Mouse (Mus musculus) limb, embryonic 10.5 days (tissue): ENCODE measurements around the gene Trpv2. TPM values are rescaled to one million over a fixed set of nuclear protein-coding genes. Genes with fewer than 3 reads are reported as not detected.
A peak's percentile ranks its signal among the peaks of the same experiment; 100 is the strongest.

Experiments
- DNase-seq: peaks from one replicate; pipeline ENCODE4 v3.0.0-alpha.2; 2017; ENCODE audit warnings: low spot score
- H3K27ac ChIP-seq: fragments of 300-500 bp; sonication (generic); 2 replicates; pipeline ENCODE4 v1.5.1; 2016; ENCODE audit warnings: mild to moderate bottlenecking
- H3K27me3 ChIP-seq: fragments of 300-500 bp; sonication (generic); 2 replicates; pipeline ENCODE4 v1.6.1; 2016; ENCODE audit warnings: low read depth, mild to moderate bottlenecking; ENCODE audit not compliant: poor library complexity, severe bottlenecking
- H3K36me3 ChIP-seq: fragments of 300-500 bp; sonication (generic); 2 replicates; pipeline ENCODE4 v1.6.1; 2016; ENCODE audit warnings: mild to moderate bottlenecking, moderate library complexity
- H3K4me1 ChIP-seq: fragments of 300-500 bp; sonication (generic); 2 replicates; pipeline ENCODE4 v1.6.1; 2016
- H3K4me3 ChIP-seq: fragments of 300-500 bp; sonication (generic); 2 replicates; pipeline ENCODE4 v1.5.1; 2016; ENCODE audit warnings: mild to moderate bottlenecking, moderate library complexity
- H3K9me3 ChIP-seq: fragments of 300-500 bp; sonication (generic); replicated peaks from 2 replicates; pipeline ENCODE4 v1.6.1; 2016; ENCODE audit warnings: mild to moderate bottlenecking
- WGBS: fragments of 180-500 bp; shearing (Covaris S2); methylation state at CpG from one replicate; pipeline ENCODE4 v1.1.7; 2016; 5-methylcytosine and 5-hydroxymethylcytosine counted together
- polyA plus RNA-seq: library from polyadenylated mRNA; unstranded; fragments of >200 nt; fragmentation: Nextera tagmentation; extraction: Ambion mirVana; gene quantifications from 2 replicates; pipeline ENCODE4 v1.2.1, GENCODE M21; 2016

The Trpv2 gene
- polyA plus RNA-seq, 1 experiment from 2014 or later = 0.55 TPM

GRCm38 (mm10) chr11:62601732-62602618 lies 27.7 kb downstream of the Trpv2 start:
- DNase-seq = peak; percentile 52

GRCm38 (mm10) chr11:62602619-62603311 lies 28.5 kb downstream of the Trpv2 start:
- DNase-seq = peak; percentile 98
- peak overlapping the region; percentile 97 for H3K27ac ChIP-seq
- H3K27me3 ChIP-seq = no peaks in the 10 kb centered on the region
- no peaks in the 10 kb centered on the region for H3K9me3 ChIP-seq
- H3K4me1 ChIP-seq = peaks cover 37% of the 10 kb centered on the region
- H3K4me3 ChIP-seq = peak overlapping the region; percentile 79
- peaks cover 47% of the 10 kb centered on the region for H3K36me3 ChIP-seq
- under 1% methylated on average over 58 of the region's 58 CpGs for WGBS

More at GRCm38 (mm10) chr11:62601732-62602618, 27.7 kb downstream of the Trpv2 start:
- Histone ChIP-seq H3K27me3 (no peaks in the 10 kb centered on the region), H3K27ac (peak overlapping the region; percentile 97), H3K9me3 (no peaks in the 10 kb centered on the region), H3K4me3 (peak overlapping the region; percentile 79), H3K36me3 (peaks cover 39% of the 10 kb centered on the region), H3K4me1 (peaks cover 38% of the 10 kb centered on the region)
- WGBS = 13% methylated on average over 17 of the region's 17 CpGs

GRCm38 (mm10) chr11:62603312-62604056 lies 29.2 kb downstream of the Trpv2 start:
- under 1% methylated on average over 13 of the region's 13 CpGs for WGBS
- Histone ChIP-seq H3K4me1 (peaks cover 30% of the 10 kb centered on the region), H3K27ac (peak overlapping the region; percentile 97), H3K4me3 (peak overlapping the region; percentile 79), H3K27me3 (no peaks in the 10 kb centered on the region), H3K36me3 (peaks cover 54% of the 10 kb centered on the region), H3K9me3 (no peaks in the 10 kb centered on the region)
- no peak for DNase-seq

GRCm38 (mm10) chr11:62604123-62604706 lies 29.9 kb downstream of the Trpv2 start:
- Histone ChIP-seq H3K27me3 (no peaks in the 10 kb centered on the region), H3K4me3 (peak overlapping the region; percentile 79), H3K27ac (peak overlapping the region; percentile 97), H3K9me3 (no peaks in the 10 kb centered on the region), H3K36me3 (peaks cover 62% of the 10 kb centered on the region), H3K4me1 (peaks cover 27% of the 10 kb centered on the region)
- 25% methylated on average over 5 of the region's 5 CpGs for WGBS
- DNase-seq = no peak

DNA sequence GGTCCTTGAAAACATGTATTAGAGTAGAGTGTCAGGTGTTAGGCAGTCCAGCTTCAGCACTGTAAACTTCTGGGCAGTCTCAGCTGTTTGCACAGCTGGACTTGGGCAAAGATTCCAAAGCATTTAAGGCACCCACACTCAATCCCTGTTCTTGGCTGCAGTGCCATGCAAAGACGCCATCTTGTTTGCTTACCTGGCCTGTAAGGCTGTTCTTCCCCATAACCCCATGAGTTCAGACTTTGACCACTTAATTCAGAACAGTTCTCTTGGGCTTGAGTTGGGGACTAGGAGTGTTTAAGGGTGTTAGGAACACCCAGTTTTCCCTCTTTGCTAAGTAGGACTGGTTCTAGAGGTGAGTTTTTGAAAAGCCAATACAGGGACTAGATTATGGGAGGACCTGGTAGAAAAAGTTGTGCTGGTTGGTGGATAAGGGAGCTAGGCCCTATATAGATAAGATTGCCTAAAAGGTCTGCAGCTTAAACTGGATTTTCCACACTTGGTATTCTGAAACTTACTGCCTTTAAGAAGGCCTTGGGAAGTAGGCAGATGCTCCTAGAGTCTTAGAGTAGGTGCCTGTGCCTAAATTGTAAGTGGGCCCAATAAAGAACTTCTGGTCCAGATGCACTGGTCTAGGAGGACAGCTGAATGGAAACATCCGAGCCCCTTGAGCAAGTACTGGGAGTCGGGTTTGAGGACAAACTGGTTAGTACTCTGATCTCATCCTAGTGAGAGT lies 30.8 kb downstream of the Trpv2 start:
- H3K27ac ChIP-seq = peak overlapping the region; percentile 97; the same call in 1 of the 2 replicates
- DNase-seq = no peak

DNA sequence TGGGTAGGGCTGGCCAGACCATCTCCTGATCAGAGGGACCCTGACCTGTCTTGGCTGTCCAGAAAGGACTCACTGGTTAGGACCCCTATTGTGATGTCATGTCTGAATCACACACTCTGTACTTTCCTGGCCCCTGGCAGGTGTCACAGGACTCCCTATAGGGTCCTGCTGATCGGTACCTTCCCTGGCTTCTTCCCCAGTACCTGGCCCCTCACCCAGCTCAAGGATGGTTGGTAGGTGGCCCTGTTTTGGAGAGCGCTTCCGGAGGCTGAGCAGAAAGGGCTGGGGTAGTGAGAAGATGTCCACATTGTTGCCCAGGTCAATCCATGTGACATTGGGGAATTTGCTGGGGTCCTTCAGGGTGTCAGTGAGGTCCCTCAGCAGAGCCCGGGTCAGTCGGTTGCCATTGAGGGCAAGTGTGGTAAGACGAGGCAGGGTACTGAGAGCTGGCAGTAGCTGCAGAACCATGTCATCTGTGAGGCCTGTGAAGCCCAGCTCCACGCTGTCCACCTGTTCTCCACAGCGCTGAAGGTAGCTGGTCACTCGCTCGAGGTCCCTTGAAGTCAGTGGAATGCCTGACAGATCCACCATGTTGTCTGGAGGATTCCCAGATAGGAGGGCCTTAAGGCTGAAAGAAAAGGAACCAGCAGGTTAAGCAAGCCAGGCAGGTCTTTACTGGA lies 31.5 kb downstream of the Trpv2 start:
- Histone ChIP-seq H3K27ac (peak overlapping the region; percentile 27; the same call in 1 of the 2 replicates), H3K4me3 (peak overlapping the region; percentile 79), H3K4me1 (peaks cover 27% of the 10 kb centered on the region), H3K27me3 (no peaks in the 10 kb centered on the region), H3K36me3 (peaks cover 76% of the 10 kb centered on the region), H3K9me3 (no peaks in the 10 kb centered on the region)
- peak; percentile 41 for DNase-seq
- WGBS = 40% methylated on average over 10 of the region's 10 CpGs

More for the DNA sequence above, 30.8 kb downstream of the Trpv2 start:
- Histone ChIP-seq H3K4me3 (peak overlapping the region; percentile 79), H3K4me1 (peaks cover 27% of the 10 kb centered on the region), H3K36me3 (peaks cover 69% of the 10 kb centered on the region), H3K27me3 (no peaks in the 10 kb centered on the region), H3K9me3 (no peaks in the 10 kb centered on the region)
- WGBS = 25% methylated on average over 3 of the region's 3 CpGs

- no peaks in the 10 kb centered on the region for H3K27me3 ChIP-seq
- H3K36me3 ChIP-seq = peaks cover 77% of the 10 kb centered on the region
- H3K9me3 ChIP-seq = no peaks in the 10 kb centered on the region
- peak overlapping the region; percentile 79; the same call in 1 of the 2 replicates for H3K4me3 ChIP-seq
- H3K4me1 ChIP-seq = peaks cover 27% of the 10 kb centered on the region
- H3K27ac ChIP-seq = no peak overlapping the region
- no peak for DNase-seq
- WGBS = 74% methylated on average over 10 of the region's 10 CpGs
Measured at GRCm38 (mm10) chr11:62606299-62607169, 32.2 kb downstream of the Trpv2 start.

DNA sequence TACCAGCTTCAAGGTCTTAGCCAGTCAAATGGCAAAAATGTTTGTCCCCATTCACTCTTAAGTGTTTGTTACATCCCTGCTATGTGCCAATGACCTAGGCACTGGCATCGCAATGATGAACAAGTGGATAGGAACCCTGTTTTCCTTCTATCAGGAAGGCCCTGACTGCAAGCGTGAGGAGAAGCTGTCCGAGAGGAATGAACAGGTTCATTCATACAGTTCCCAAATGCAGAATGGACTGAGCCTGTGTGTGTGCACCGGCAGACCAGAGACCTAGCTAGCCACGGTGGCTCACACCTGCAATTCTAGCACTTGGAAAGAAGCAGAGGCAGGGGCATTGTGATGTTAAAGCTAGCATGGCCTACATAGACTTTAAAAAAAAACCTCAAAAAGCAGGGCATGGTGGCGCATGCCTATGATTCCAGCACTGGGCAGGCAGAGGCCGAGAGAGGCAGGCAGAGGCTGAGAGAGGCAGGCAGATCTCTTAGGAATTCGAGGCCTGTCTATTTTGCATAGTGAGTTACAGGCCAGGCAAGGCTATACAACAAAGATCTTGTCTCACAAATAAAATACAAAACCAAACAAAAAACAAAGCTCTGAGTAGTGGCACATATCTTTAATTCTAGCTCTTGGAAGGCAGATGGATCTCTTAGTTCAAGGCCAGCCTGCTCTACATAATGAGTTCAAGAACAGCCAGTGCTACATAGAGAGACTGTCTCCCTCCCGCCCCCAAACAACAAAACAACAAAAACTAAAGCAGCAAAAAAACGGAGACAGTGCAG lies 33.1 kb downstream of the Trpv2 start:
- Histone ChIP-seq H3K4me3 (no peak overlapping the region), H3K4me1 (peaks cover 22% of the 10 kb centered on the region), H3K27me3 (no peaks in the 10 kb centered on the region), H3K27ac (no peak overlapping the region), H3K36me3 (peaks cover 86% of the 10 kb centered on the region), H3K9me3 (no peaks in the 10 kb centered on the region)
- 74% methylated on average over 10 of the region's 10 CpGs for WGBS
- peak; percentile 30 for DNase-seq

DNA sequence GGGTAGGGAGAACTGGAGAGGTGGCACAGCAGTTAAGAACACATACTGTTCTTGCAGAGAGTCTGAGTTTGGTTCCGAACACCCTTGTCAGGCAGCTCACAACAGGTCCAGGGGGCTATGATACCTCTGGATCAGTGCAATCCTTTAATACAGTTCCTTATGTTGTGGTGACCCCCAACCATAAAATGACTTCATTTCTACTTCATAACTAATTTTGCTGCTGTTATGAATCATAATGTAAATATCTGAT lies 33.6 kb downstream of the Trpv2 start:
- WGBS = 89% methylated on average over 1 of the region's 1 CpGs
- Histone ChIP-seq H3K4me1 (peaks cover 24% of the 10 kb centered on the region), H3K27ac (no peak overlapping the region), H3K27me3 (no peaks in the 10 kb centered on the region), H3K4me3 (no peak overlapping the region), H3K9me3 (no peaks in the 10 kb centered on the region), H3K36me3 (peaks cover 91% of the 10 kb centered on the region)
- DNase-seq = no peak

GRCm38 (mm10) chr11:62608826-62609675 lies 34.8 kb downstream of the Trpv2 start:
- Histone ChIP-seq H3K36me3 (peaks cover 82% of the 10 kb centered on the region), H3K9me3 (no peaks in the 10 kb centered on the region), H3K4me3 (no peak overlapping the region), H3K27me3 (no peaks in the 10 kb centered on the region), H3K4me1 (peaks cover 34% of the 10 kb centered on the region), H3K27ac (no peak overlapping the region)
- no peak for DNase-seq
- WGBS = 88% methylated on average over 10 of the region's 10 CpGs
